Mouse (Mus musculus): ENCODE data around the gene Gm45716. TPM values are rescaled to one million over a fixed set of nuclear protein-coding genes. Genes with fewer than 3 reads are reported as not detected.
"Not testable (repeated sequence)": the region's sequence is repeated elsewhere in the genome, so short reads cannot be mapped to it uniquely, and the experiment has no call there.

The Gm45716 gene
- polyA plus RNA-seq, 1 experiment: 2.5 TPM

GRCm38 (mm10) chr11:90274187-90274586 lies 86.7 kb downstream of the Gm45716 start:
- Histone ChIP-seq H3K27ac (ENCODE audit: insufficient read depth, low read depth, low read length) (no peak overlapping the region), H3K4me1 (ENCODE audit: control insufficient read depth, insufficient read depth, low read length) (no peaks in the 10 kb centered on the region), H3K4me3 (ENCODE audit: insufficient read depth, low read length) (no peak overlapping the region)
- no peak for TF ChIP-seq CTCF (IDR thresholded peaks at IDR 0.05; ENCODE audit: low read depth, low read length)

DNA sequence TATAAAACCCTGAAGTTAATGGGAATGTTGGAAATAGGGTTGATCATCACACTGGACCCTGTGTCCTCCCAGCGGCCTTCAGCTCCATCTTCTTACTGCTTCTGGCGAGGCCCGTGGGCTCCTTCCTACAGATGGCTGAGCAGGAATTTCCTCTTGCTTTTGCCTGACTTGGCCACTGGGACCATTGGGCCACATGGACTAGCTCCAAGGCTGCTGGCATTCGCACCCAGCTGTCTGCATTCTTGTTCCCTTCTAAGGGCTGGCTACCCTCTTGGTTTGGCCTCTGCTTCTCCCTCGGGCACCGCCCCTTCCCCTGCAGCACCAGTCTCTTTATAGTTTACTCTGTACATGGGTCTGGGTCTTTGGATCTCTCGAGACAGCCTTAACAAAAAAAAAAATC lies 88.2 kb downstream of the Gm45716 start:
- Histone ChIP-seq H3K4me1 (ENCODE audit: control insufficient read depth, insufficient read depth, low read length) (no peaks in the 10 kb centered on the region), H3K27ac (ENCODE audit: insufficient read depth, low read depth, low read length) (no peak overlapping the region), H3K4me3 (ENCODE audit: insufficient read depth, low read length) (no peak overlapping the region)
- TF ChIP-seq POLR2A (IDR thresholded peaks at IDR 0.05; ENCODE audit: borderline replicate concordance, low read depth, low read length) (no peak), CTCF (IDR thresholded peaks at IDR 0.05; ENCODE audit: low read depth, low read length) (no peak)

GRCm38 (mm10) chr11:90276150-90276549 lies 88.7 kb downstream of the Gm45716 start:
- H3K4me1 ChIP-seq (ENCODE audit: control insufficient read depth, insufficient read depth, low read length): no peaks in the 10 kb centered on the region
- H3K27ac ChIP-seq (ENCODE audit: insufficient read depth, low read depth, low read length): no peak overlapping the region
- H3K4me3 ChIP-seq (ENCODE audit: insufficient read depth, low read length): no peak overlapping the region
- TF ChIP-seq CTCF (IDR thresholded peaks at IDR 0.05; ENCODE audit: low read depth, low read length) (no peak), POLR2A (IDR thresholded peaks at IDR 0.05; ENCODE audit: borderline replicate concordance, low read depth, low read length) (no peak)

DNA sequence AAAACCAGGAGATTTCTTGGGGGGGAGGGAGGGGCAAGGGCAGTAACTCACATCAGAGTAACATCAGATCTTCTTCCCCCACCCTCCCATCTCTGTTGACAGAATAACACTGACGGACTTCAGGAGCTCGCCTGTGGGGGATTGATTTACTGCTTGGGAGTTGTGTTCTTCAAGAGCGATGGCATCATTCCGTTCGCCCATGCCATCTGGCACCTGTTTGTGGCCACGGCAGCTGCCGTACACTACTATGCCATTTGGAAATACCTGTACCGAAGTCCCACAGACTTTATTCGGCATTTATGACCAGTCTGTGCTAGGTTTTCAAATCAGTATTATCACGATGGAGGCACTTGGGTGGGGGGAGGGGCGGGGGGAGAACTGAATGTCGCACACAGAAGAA lies 89.1 kb downstream of the Gm45716 start:
- no peak for TF ChIP-seq POLR2A (IDR thresholded peaks at IDR 0.05; ENCODE audit: borderline replicate concordance, low read depth, low read length)
- TF ChIP-seq CTCF (IDR thresholded peaks at IDR 0.05; ENCODE audit: low read depth, low read length): no peak
- H3K27ac ChIP-seq (ENCODE audit: insufficient read depth, low read depth, low read length): no peak overlapping the region
- H3K4me3 ChIP-seq (ENCODE audit: insufficient read depth, low read length): no peak overlapping the region
- H3K4me1 ChIP-seq (ENCODE audit: control insufficient read depth, insufficient read depth, low read length): no peaks in the 10 kb centered on the region

GRCm38 (mm10) chr11:90280069-90280468 lies 92.6 kb downstream of the Gm45716 start:
- no peak overlapping the region for H3K27ac ChIP-seq (ENCODE audit: insufficient read depth, low read depth, low read length)
- TF ChIP-seq CTCF (IDR thresholded peaks at IDR 0.05; ENCODE audit: low read depth, low read length): no peak
- no peak for TF ChIP-seq POLR2A (IDR thresholded peaks at IDR 0.05; ENCODE audit: borderline replicate concordance, low read depth, low read length)
- no peaks in the 10 kb centered on the region for H3K4me1 ChIP-seq (ENCODE audit: control insufficient read depth, insufficient read depth, low read length)
- no peak overlapping the region for H3K4me3 ChIP-seq (ENCODE audit: insufficient read depth, low read length)

- not testable (repeated sequence) for H3K27ac ChIP-seq (ENCODE audit: insufficient read depth, low read depth, low read length); H3K4me1 ChIP-seq (ENCODE audit: control insufficient read depth, insufficient read depth, low read length); H3K4me3 ChIP-seq (ENCODE audit: insufficient read depth, low read length)
Measured at GRCm38 (mm10) chr11:90281943-90282342, 94.5 kb downstream of the Gm45716 start.

DNA sequence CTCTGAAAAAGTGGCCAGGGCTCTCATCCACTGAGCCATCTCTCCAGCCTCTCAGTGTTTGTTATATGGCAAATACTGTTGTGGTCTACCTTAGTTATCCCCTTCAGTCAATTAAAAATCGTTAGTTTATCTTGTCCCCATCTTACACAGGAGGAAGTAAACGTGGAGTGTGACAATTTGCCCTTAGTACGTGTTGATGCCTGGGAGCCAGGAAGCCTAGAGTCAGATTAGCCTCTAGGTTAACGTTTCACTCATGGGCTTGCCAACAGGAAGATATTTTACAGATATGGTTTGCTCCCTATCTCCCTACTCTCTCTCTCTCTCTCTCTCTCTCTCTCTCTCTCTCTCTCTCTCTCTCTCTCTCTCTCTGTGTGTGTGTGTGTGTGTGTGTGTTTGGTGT lies 95.7 kb downstream of the Gm45716 start:
- Histone ChIP-seq H3K27ac (ENCODE audit: insufficient read depth, low read depth, low read length) (no peak overlapping the region), H3K4me1 (ENCODE audit: control insufficient read depth, insufficient read depth, low read length) (no peaks in the 10 kb centered on the region), H3K4me3 (ENCODE audit: insufficient read depth, low read length) (no peak overlapping the region)
- TF ChIP-seq CTCF (IDR thresholded peaks at IDR 0.05; ENCODE audit: low read depth, low read length): no peak
- TF ChIP-seq POLR2A (IDR thresholded peaks at IDR 0.05; ENCODE audit: borderline replicate concordance, low read depth, low read length): no peak

- Histone ChIP-seq H3K27ac (ENCODE audit: insufficient read depth, low read depth, low read length) (no peak overlapping the region), H3K4me1 (ENCODE audit: control insufficient read depth, insufficient read depth, low read length) (no peaks in the 10 kb centered on the region), H3K4me3 (ENCODE audit: insufficient read depth, low read length) (no peak overlapping the region)
- TF ChIP-seq CTCF (IDR thresholded peaks at IDR 0.05; ENCODE audit: low read depth, low read length) (no peak), POLR2A (IDR thresholded peaks at IDR 0.05; ENCODE audit: borderline replicate concordance, low read depth, low read length) (no peak)
Measured at GRCm38 (mm10) chr11:90283601-90284000, 96.1 kb downstream of the Gm45716 start.

GRCm38 (mm10) chr11:90284079-90284478 lies 96.6 kb downstream of the Gm45716 start:
- Histone ChIP-seq H3K4me3 (ENCODE audit: insufficient read depth, low read length) (no peak overlapping the region), H3K27ac (ENCODE audit: insufficient read depth, low read depth, low read length) (no peak overlapping the region), H3K4me1 (ENCODE audit: control insufficient read depth, insufficient read depth, low read length) (no peaks in the 10 kb centered on the region)
- TF ChIP-seq POLR2A (IDR thresholded peaks at IDR 0.05; ENCODE audit: borderline replicate concordance, low read depth, low read length) (no peak), CTCF (IDR thresholded peaks at IDR 0.05; ENCODE audit: low read depth, low read length) (no peak)

DNA sequence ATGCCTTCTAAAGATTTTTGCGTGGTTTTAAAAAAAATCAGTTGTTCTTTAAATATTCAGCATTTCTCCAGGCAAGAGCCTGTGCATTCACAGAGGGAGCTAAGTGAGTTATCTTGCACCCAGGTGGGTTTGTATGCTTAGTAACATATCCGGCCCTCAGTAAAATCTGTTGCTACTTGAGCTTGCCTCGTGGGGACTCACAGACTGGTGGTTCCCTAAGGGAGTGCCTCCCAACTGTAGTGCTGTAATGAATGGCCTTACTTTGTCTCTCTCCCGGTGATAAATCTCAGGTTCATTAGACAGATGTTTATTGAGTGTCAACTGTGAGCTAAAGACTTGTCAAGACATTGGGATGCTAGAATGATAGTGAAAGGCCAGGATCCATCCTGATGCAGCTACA lies 97.1 kb downstream of the Gm45716 start:
- Histone ChIP-seq H3K4me3 (ENCODE audit: insufficient read depth, low read length) (no peak overlapping the region), H3K27ac (ENCODE audit: insufficient read depth, low read depth, low read length) (no peak overlapping the region), H3K4me1 (ENCODE audit: control insufficient read depth, insufficient read depth, low read length) (no peaks in the 10 kb centered on the region)
- no peak for TF ChIP-seq CTCF (IDR thresholded peaks at IDR 0.05; ENCODE audit: low read depth, low read length)
- no peak for TF ChIP-seq POLR2A (IDR thresholded peaks at IDR 0.05; ENCODE audit: borderline replicate concordance, low read depth, low read length)

DNA sequence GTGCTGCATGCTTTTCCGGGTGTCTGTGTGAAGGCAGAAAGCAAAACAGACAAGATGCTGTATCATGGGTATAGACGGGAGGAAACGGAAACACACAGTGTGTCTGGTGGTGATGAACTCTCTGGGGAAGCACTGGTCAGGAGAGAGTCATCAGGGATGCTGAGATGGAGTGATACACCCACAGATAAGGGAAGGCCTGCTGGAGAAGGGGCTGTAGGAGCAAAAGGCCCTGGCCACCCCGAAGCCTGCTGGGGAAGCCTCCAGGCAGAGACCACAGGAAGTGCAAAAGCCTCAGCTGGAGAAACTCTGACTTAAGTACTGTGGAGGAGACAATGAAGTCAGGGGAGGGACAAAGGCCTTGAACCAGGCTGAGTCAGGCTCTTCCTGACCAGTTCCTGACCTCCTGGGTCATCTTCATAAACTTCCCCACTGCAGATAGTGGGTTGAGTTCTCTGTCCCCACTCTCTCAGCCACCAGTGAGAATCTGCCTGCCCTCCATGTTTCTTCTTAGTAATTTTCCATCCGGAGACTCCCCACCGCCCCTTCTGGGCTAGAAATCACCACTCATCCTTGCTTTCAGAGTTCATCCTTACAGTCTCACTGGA lies 99.2 kb downstream of the Gm45716 start:
- H3K4me3 ChIP-seq (ENCODE audit: insufficient read depth, low read length): no peak overlapping the region
- TF ChIP-seq CTCF (IDR thresholded peaks at IDR 0.05; ENCODE audit: low read depth, low read length) (no peak), POLR2A (IDR thresholded peaks at IDR 0.05; ENCODE audit: borderline replicate concordance, low read depth, low read length) (no peak)

More for the DNA sequence above, 99.2 kb downstream of the Gm45716 start:
- no peaks in the 10 kb centered on the region for H3K4me1 ChIP-seq (ENCODE audit: control insufficient read depth, insufficient read depth, low read length)
- H3K27ac ChIP-seq (ENCODE audit: insufficient read depth, low read depth, low read length): no peak overlapping the region

Measured in bone marrow macrophage, adult 2 months (primary cell).